Mouse (Mus musculus) mature B cell (primary cell): ENCODE data around the gene Dip2b.

Experiments used
- in situ Hi-C: fragments of 300-500 bp; cut with MboI; formaldehyde crosslinking; loops from 2 replicates; pipeline ENCODE4 v1.14.3; 2019

Gene Dip2b

GRCm38 (mm10) chr15:100050940-100051339, 12.5 kb downstream of the Dip2b start:
- in situ Hi-C loops: no loop called here

GRCm38 (mm10) chr15:100052726-100053125, 14.3 kb downstream of the Dip2b start:
- in situ Hi-C loops: no loop called here

GRCm38 (mm10) chr15:100056397-100056908, 18.0 kb downstream of the Dip2b start:
- in situ Hi-C loops: no loop called here

DNA sequence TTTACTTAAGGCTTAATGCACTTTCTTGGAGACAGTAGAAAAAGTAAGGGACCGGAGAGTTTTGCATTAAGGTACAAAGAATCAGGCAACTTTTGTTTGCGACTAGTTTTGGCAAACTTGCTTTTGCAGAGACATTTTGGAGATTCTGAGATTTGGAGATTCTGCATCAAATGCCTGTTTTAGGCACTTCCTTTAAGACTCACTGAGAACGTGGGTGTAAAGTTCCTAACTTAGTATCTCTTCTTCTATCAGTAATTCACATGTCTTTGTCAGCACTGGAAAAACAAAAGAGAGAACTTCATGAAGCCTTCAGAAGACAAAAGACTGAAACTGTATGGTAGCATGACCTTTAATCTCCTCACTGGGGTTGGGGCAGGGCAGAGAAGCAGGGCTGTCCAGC, 19.2 kb downstream of the Dip2b start:
- in situ Hi-C loops: no loop called here

DNA sequence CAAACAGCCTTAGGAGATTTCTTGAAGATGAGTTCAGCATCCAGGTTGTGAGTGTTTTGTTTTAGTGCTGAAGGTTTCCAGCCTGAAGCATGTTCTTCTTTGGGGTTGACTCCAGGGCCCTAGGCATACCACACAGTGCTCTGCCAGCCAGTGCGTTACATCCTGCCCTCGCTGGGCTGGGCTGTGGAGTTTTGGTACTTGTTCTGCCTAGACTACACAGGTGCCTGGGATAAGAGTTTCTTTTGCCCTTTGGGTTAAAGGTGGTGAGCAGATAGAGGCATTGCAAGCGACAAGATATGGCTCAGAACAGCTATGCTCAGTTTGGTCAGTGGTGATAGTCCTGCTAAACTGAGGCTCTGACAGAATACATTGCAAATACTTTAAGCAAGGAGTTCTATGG, 19.7 kb downstream of the Dip2b start:
- in situ Hi-C loops: no loop called here

- in situ Hi-C loops: no loop called here
Measured at GRCm38 (mm10) chr15:100058912-100059311, 20.4 kb downstream of the Dip2b start.

GRCm38 (mm10) chr15:100059626-100060311, 21.3 kb downstream of the Dip2b start:
- in situ Hi-C loops: no loop called here

DNA sequence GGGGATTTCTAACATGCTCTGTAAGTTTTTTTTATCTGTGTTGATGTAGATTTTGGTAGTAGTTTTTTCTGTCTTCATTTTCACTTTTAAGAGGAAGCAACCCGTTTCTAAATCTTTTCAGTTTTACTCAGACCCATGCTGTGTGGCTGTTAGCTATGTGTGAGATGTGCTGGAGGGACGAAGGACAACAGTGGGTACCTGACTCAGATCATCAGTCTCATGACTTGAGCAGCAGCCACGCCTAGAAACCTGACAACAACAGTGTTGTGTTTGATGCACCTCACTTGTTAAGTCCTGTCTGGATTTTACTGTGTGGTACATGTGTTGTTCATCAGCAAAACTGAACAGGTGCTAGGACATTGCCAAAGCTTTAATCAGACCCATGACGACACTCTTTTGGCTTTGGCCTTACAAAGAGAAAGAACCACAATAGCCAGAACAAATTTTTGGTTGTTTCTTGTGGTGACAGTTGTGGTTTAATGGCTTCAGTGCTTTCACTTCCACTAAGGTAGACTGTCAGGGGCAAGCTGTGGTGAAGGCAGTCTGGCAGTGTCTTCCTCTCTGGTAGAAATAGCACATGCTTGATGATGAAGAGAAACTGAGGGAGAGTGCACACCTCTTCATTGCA, 22.2 kb downstream of the Dip2b start:
- in situ Hi-C loops: no loop called here

DNA sequence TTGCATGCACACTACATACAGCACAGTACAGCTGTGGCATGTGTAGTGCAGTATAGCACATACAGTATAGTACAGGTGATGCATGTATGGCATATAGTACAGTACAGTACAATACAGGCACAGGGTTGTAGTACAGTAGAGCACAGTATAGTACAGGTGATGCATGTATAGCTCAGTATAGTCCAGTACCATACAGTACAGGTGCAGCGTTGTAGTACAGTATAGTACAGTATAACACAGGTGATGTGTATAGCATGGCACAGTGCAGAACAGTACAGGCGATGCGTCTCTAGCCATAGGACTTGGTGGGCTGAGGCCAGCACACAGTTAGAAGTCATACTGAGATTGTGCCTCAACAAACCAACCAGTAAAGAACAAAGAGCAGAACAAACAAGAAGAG, 22.9 kb downstream of the Dip2b start:
- in situ Hi-C loops: no loop called here

GRCm38 (mm10) chr15:100063229-100063773, 24.8 kb downstream of the Dip2b start:
- in situ Hi-C loops: no loop called here

GRCm38 (mm10) chr15:100066702-100067101, 28.2 kb downstream of the Dip2b start:
- in situ Hi-C loops: no loop called here

- in situ Hi-C loops: no loop called here
Measured at GRCm38 (mm10) chr15:100069101-100069500, 30.6 kb downstream of the Dip2b start.

DNA sequence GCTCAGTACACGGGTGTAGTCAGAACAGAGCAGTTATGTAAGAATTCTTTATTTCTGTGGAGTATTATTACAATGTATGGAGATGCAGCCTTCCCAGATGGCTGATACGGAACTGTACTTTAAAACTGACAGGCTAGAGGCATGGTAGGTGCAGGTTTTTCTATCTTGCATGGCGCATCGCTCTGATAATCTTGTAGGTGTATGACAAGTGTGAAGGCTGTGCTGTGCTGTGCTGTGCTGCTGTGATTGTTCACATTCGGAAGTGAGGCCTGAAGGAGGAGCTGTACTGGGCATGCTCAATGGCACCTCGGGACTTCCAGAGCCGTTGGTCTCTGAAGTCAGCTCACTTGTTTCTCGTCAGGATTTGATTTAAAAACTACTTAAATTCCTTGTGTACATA, 31.6 kb downstream of the Dip2b start:
- in situ Hi-C loops: no loop called here

- in situ Hi-C loops: no loop called here
Measured at GRCm38 (mm10) chr15:100071819-100072218, 33.4 kb downstream of the Dip2b start.

DNA sequence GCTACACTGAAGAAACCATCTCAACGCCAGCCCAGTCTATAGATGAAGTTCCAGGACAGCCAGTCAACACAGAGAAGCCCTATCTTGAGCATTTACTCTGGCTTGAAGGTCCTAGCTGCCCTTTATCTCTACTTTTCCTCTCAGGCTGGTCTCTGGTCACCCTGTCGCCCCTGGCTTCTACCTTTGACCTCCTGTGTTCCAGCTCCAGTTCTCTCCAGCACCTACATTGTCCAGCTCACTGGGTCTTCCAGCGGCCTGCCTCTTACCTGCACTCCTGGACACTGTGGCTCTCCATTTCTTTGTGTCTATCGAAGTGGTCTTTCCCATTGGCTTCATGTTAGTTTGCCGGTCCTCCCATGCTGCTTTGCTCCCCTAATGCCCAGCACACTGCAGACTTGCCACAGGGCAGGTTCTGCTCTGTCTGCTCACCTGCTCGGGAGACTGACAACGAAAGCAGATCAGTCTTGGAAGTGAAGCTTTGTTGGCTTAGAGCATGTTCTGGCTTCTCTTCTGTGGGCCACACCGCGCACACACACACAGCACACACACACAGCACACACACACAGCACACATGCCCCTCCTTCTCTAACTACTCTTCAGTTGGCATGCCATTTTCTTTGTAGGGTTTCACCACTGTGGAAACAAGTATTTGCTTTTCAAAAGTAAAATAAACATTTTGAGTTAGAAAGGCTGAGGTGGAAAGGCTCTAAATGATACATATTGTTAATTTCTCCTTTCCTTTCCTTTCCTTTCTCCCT, 35.4 kb downstream of the Dip2b start:
- in situ Hi-C loops: no loop called here

GRCm38 (mm10) chr15:100074754-100075153, 36.3 kb downstream of the Dip2b start:
- in situ Hi-C loops: no loop called here

GRCm38 (mm10) chr15:100076362-100076761, 37.9 kb downstream of the Dip2b start:
- in situ Hi-C loops: no loop called here

DNA sequence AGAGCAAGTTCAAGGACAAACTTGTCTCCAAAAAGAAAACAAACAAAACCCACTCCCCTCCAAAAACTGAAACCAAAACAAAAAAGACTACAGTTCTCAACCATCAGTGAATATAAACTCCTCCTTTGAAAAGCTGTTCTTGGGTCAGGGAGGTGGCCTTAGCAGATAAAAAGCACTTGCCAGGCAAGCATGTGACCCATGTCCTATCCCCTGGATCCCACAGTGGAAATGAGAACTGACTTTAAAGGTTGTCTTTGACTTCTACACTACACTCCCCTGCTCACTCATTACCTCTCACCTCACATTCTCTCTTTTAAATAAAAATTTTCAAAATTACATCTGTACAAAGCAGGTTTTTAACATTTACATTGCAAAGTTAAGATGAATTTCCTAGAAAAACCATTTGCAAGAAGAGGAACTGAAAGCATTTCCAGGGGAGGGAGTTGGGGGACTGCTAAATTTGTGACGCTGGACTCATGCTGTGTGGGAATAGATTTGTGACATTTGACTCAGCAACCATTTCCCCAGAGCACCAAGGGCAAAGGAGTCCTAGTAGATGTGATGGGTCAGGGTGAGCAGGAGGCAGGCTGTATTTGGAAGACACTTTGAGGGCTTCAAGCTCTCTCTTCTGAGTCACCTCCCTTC, 42.5 kb downstream of the Dip2b start:
- in situ Hi-C loops: no loop called here

DNA sequence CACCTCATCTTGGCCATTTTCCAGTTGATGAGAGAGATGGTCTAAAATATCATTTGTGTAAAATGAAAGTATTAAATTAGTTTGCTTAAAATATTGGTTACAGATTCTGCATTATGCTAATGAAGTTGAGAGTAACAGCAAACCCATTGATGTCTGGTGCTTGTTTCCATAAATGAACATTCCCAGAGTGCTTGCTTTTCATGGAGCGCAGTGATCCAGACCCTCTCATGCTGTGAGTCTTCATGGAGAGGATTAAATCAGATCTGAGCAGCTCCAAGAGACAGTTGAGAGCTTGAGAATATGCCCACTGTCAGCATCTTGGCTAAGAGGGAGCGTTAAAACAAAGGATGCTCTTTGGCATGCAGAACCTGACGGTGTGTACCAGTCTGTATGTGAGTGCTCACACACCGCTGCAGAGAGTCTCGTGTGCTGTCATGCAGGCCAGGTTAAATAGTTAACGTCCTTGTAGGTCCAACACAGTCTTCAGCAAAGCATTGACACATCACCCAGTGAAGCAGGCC, 43.1 kb downstream of the Dip2b start:
- in situ Hi-C loops: no loop called here

DNA sequence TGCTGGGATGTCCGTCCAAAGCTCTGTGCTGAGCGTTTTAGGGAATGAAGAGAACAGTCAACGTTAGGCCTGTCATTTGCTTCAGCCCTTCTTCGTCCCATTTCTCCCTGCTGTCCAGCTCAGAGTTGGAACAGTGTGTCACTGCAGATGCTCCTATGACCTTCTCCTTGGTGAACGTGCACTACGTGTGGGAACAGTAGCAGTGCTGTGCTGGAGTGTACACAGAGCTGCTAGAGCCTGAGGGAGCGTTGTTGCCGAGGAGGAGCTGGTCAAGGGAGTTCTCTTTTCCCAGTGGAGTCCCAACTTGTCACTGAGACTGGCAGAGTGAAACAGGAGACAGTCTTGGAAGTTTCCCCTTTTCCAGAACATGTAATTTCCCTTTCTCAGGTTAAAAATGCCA, 43.6 kb downstream of the Dip2b start:
- in situ Hi-C loops: no loop called here

GRCm38 (mm10) chr15:100082733-100083132, 44.3 kb downstream of the Dip2b start:
- in situ Hi-C loops: no loop called here

GRCm38 (mm10) chr15:100083882-100084281, 45.4 kb downstream of the Dip2b start:
- in situ Hi-C loops: no loop called here
